Mouse (Mus musculus): ENCODE data around the gene Dscaml1.
"Not testable (repeated sequence)": the region's sequence is repeated elsewhere in the genome, so short reads cannot be mapped to it uniquely, and the experiment has no call there.

- not testable (repeated sequence) for TF ChIP-seq CTCF (conservative IDR thresholded peaks at IDR 0.05; ENCODE audit: insufficient read depth, insufficient read length, low read depth, low read length); POLR2A (IDR thresholded peaks at IDR 0.05; ENCODE audit: low read depth, low read length)
These were observed 349.7 kb downstream of the Dscaml1 start for GRCm38 (mm10) chr9:45776176-45776575.

Measured in kidney, adult 2 months (tissue).